Mouse (Mus musculus) frontal cortex, postnatal 10 days (tissue): ENCODE data around the gene Cant1.

Source experiments
- DNase-seq, 2 experiments: peaks; one replicate each; pipeline ENCODE4 v3.0.0; 2022; ENCODE audit warnings: low spot score in 2 of 2, mixed read lengths in 1 of 2

The Cant1 gene

GRCm38 (mm10) chr11:118418834-118419504, at the start of gene Cant1:
TSS of gene Cant1 (minus strand) at chr11:118419086.
- DNase-seq: peak; percentile 98

- no peak for DNase-seq
These were observed 48.7 kb upstream of the Cant1 start for GRCm38 (mm10) chr11:118467441-118468035.

GRCm38 (mm10) chr11:118460280-118460679, 41.4 kb upstream of the Cant1 start:
- DNase-seq: no peak

GRCm38 (mm10) chr11:118459536-118459935, 40.6 kb upstream of the Cant1 start:
- no peak for DNase-seq

GRCm38 (mm10) chr11:118459051-118459450, 40.2 kb upstream of the Cant1 start:
- peak in 1 of 2 experiments; percentile 34 for DNase-seq

- peak in 1 of 2 experiments; percentile 61 for DNase-seq
These were observed 38.1 kb upstream of the Cant1 start for GRCm38 (mm10) chr11:118456937-118457336.

GRCm38 (mm10) chr11:118455788-118456187, 36.9 kb upstream of the Cant1 start:
- no peak for DNase-seq

GRCm38 (mm10) chr11:118453886-118454671, 35.2 kb upstream of the Cant1 start:
- DNase-seq: no peak

GRCm38 (mm10) chr11:118452955-118453354, 34.1 kb upstream of the Cant1 start:
- DNase-seq: no peak

- DNase-seq: no peak
These were observed 32.3 kb upstream of the Cant1 start for GRCm38 (mm10) chr11:118451211-118451610.

GRCm38 (mm10) chr11:118448385-118448784, 29.5 kb upstream of the Cant1 start:
- no peak for DNase-seq

- DNase-seq: no peak
These were observed 28.5 kb upstream of the Cant1 start for GRCm38 (mm10) chr11:118447346-118447745.

- DNase-seq: peak in 1 of 2 experiments; percentile 66
These were observed 27.0 kb upstream of the Cant1 start for GRCm38 (mm10) chr11:118445843-118446242.

GRCm38 (mm10) chr11:118443201-118443970, 24.5 kb upstream of the Cant1 start:
- no peak for DNase-seq

- no peak for DNase-seq
These were observed 23.8 kb upstream of the Cant1 start for GRCm38 (mm10) chr11:118442691-118443090.

- DNase-seq: no peak
These were observed 20.0 kb upstream of the Cant1 start for GRCm38 (mm10) chr11:118438665-118439414.

GRCm38 (mm10) chr11:118436471-118436935, 17.6 kb upstream of the Cant1 start:
- DNase-seq: peak; percentile 46 to 51

GRCm38 (mm10) chr11:118434093-118434492, 15.2 kb upstream of the Cant1 start:
- DNase-seq: no peak

- no peak for DNase-seq
These were observed 14.5 kb upstream of the Cant1 start for GRCm38 (mm10) chr11:118433398-118433868.

GRCm38 (mm10) chr11:118431100-118431948, 12.4 kb upstream of the Cant1 start:
- no peak for DNase-seq
